Comparison of ENCODE assay signal across 8 mouse cellular contexts in genomic region chr1:51478262-51479026, GRCm38 (mm10). TPM values are rescaled to one million over a fixed set of nuclear protein-coding genes. Genes with fewer than 3 reads are reported as not detected.
DNase-seq lines count a peak whose midpoint lies in the region; ATAC-seq and TF ChIP-seq lines count a peak whose summit lies in the region.

TSS of gene Nabp1 (minus strand) at chr1:51478425.

- H3K9me3 ChIP-seq in hindbrain, embryonic 10.5 days, result no peaks in the 10 kb centered on the region
- H3K9me3 ChIP-seq in lung, postnatal 0 days (ENCODE audit: low read length), result no peaks in the 10 kb centered on the region

- no peaks in the 10 kb centered on the region for H3K36me3 ChIP-seq in hindbrain, embryonic 10.5 days
- H3K36me3 ChIP-seq in lung, postnatal 0 days (ENCODE audit: insufficient read depth, low read length), result no peaks in the 10 kb centered on the region

- no peaks in the 10 kb centered on the region for H3K27me3 ChIP-seq in hindbrain, embryonic 10.5 days (ENCODE audit: insufficient read depth, poor library complexity, severe bottlenecking)
- H3K27me3 ChIP-seq in lung, postnatal 0 days (replicated peaks; ENCODE audit: insufficient read depth, low read length), result no peaks in the 10 kb centered on the region

- H3K27ac ChIP-seq in hindbrain, embryonic 10.5 days, result peak within 1 kb of the TSS; percentile 89
- H3K27ac ChIP-seq in lung, postnatal 0 days (ENCODE audit: low read length), result peak within 1 kb of the TSS; percentile 93

- peaks cover 11% of the 10 kb centered on the region for H3K4me1 ChIP-seq in hindbrain, embryonic 10.5 days (replicated peaks)
- H3K4me1 ChIP-seq in lung, postnatal 0 days (ENCODE audit: insufficient read depth, low read depth, low read length), result no peaks in the 10 kb centered on the region; the same call in 1 of the 2 replicates

- peak; percentile 99 for ATAC-seq in frontal cortex, adult (ENCODE audit: low TSS enrichment)
- ATAC-seq in lung, postnatal 0 days, result peak; percentile 99

- peak; percentile 100 for DNase-seq in MN1 (ENCODE audit: low spot score)
- peak; percentile 99 for DNase-seq in cerebellum, adult 9-10 months
- DNase-seq in hindbrain, embryonic 10.5 days (ENCODE audit: low spot score), result peak; percentile 98
- DNase-seq in layer of hippocampus, adult 9-11 months, result peak; percentile 98
- DNase-seq in lung, postnatal 0 days (ENCODE audit: low spot score), result peak; percentile 100
- peak; percentile 99 for DNase-seq in ovary, postnatal 14 days (ENCODE audit: low spot score)
- peak; percentile 100 for DNase-seq in thymus, postnatal 14 days

- H3K9ac ChIP-seq in lung, postnatal 0 days (replicated peaks; ENCODE audit: low read depth), result peak within 1 kb of the TSS; percentile 73

- TF ChIP-seq EP300 in lung, postnatal 0 days (IDR thresholded peaks at IDR 0.05), result peak; percentile 85

- TF ChIP-seq CTCF in lung, postnatal 0 days (IDR thresholded peaks at IDR 0.05), result peak; percentile 63

- peak within 1 kb of the TSS; percentile 90 for H3K4me2 ChIP-seq in lung, postnatal 0 days (replicated peaks; ENCODE audit: low read depth, low read length)

- WGBS in hindbrain, embryonic 10.5 days, result under 1% methylated on average over 51 of the region's 51 CpGs
- under 1% methylated on average over 50 of the region's 51 CpGs for WGBS in lung, postnatal 0 days

- peak within 1 kb of the TSS; percentile 70 for H3K4me3 ChIP-seq in hindbrain, embryonic 10.5 days
- H3K4me3 ChIP-seq in lung, postnatal 0 days (ENCODE audit: low read depth, low read length), result peak within 1 kb of the TSS; percentile 70

RNA-seq across cellular contexts. Expression of gene Nabp1, which starts in this region (rescaled TPM):
- 6.2 and 10.2 TPM in 2 replicates for polyA plus RNA-seq in hindbrain, embryonic 10.5 days (2016; fragmentation: Nextera tagmentation; extraction: Ambion mirVana)
- polyA plus RNA-seq in lung, postnatal 0 days (2015; fragmentation: Nextera tagmentation; extraction: Ambion mirVana), result 20.0 and 25.0 TPM in 2 replicates

Comparison
In these comparisons a context has a peak if more than half of its experiments do, and no peak if none do; other contexts are left out.
1. Peak in every context shown above with its lines: DNase-seq, ATAC-seq, H3K4me3 ChIP-seq and H3K27ac ChIP-seq.